Mouse (Mus musculus): ENCODE results near the gene Tmem132c. TPM values are rescaled to one million over a fixed set of nuclear protein-coding genes. Genes with fewer than 3 reads are reported as not detected.
A peak's percentile ranks its signal among the peaks of the same experiment; 100 is the strongest.

Tmem132c gene
- polyA plus RNA-seq, 1 experiment from 2014 or later: 11.9 TPM

GRCm38 (mm10) chr5:127242763-127243160 lies 1.2 kb downstream of the Tmem132c start:
- Histone ChIP-seq H3K4me3 (peak overlapping the region; percentile 81), H3K4me1 (peaks cover 23% of the 10 kb centered on the region), H3K27ac (peak overlapping the region; percentile 74), H3K9me3 (peaks cover 5% of the 10 kb centered on the region; the same call in 1 of the 2 replicates), H3K27me3 (ENCODE audit: insufficient read depth, poor library complexity, severe bottlenecking) (peaks cover 56% of the 10 kb centered on the region), H3K36me3 (no peaks in the 10 kb centered on the region)
- DNase-seq (ENCODE audit: low spot score): no peak
- WGBS: 1% methylated on average over 13 of the region's 13 CpGs

- peaks cover 5% of the 10 kb centered on the region; the same call in 1 of the 2 replicates for H3K9me3 ChIP-seq
- DNase-seq (ENCODE audit: low spot score): no peak
- H3K27ac ChIP-seq: no peak overlapping the region
- no peaks in the 10 kb centered on the region for H3K36me3 ChIP-seq
- H3K4me3 ChIP-seq: peak overlapping the region; percentile 81
- WGBS: 2% methylated on average over 16 of the region's 16 CpGs
- H3K4me1 ChIP-seq: peaks cover 23% of the 10 kb centered on the region
- peaks cover 56% of the 10 kb centered on the region for H3K27me3 ChIP-seq (ENCODE audit: insufficient read depth, poor library complexity, severe bottlenecking)
Observed at GRCm38 (mm10) chr5:127243209-127243608, 1.6 kb downstream of the Tmem132c start.

- Histone ChIP-seq H3K4me1 (peaks cover 23% of the 10 kb centered on the region), H3K9me3 (peaks cover 5% of the 10 kb centered on the region; the same call in 1 of the 2 replicates), H3K27ac (no peak overlapping the region), H3K4me3 (peak overlapping the region; percentile 81), H3K27me3 (ENCODE audit: insufficient read depth, poor library complexity, severe bottlenecking) (peaks cover 56% of the 10 kb centered on the region), H3K36me3 (no peaks in the 10 kb centered on the region)
- WGBS: 8% methylated on average over 13 of the region's 13 CpGs
- DNase-seq (ENCODE audit: low spot score): no peak
Observed at GRCm38 (mm10) chr5:127243611-127244010, 2.0 kb downstream of the Tmem132c start.

GRCm38 (mm10) chr5:127253263-127253662 lies 11.7 kb downstream of the Tmem132c start:
- DNase-seq (ENCODE audit: low spot score): no peak
- H3K36me3 ChIP-seq: no peaks in the 10 kb centered on the region
- 0 out of 2 replicates have a peak, but pooled peaks cover 4% of the 10 kb centered on the region for H3K9me3 ChIP-seq
- H3K4me1 ChIP-seq: no peaks in the 10 kb centered on the region
- WGBS: 65% methylated on average over 2 of the region's 2 CpGs
- H3K27ac ChIP-seq: no peak overlapping the region
- no peak overlapping the region for H3K4me3 ChIP-seq
- no peaks in the 10 kb centered on the region for H3K27me3 ChIP-seq (ENCODE audit: insufficient read depth, poor library complexity, severe bottlenecking)

- H3K36me3 ChIP-seq: no peaks in the 10 kb centered on the region
- no peaks in the 10 kb centered on the region for H3K4me1 ChIP-seq
- H3K4me3 ChIP-seq: no peak overlapping the region
- 69% methylated on average over 11 of the region's 11 CpGs for WGBS
- DNase-seq (ENCODE audit: low spot score): no peak
- H3K27me3 ChIP-seq (ENCODE audit: insufficient read depth, poor library complexity, severe bottlenecking): no peaks in the 10 kb centered on the region
- 0 out of 2 replicates have a peak, but pooled peaks cover 4% of the 10 kb centered on the region for H3K9me3 ChIP-seq
- no peak overlapping the region for H3K27ac ChIP-seq
Observed at GRCm38 (mm10) chr5:127256947-127257610, 15.5 kb downstream of the Tmem132c start.

GRCm38 (mm10) chr5:127262136-127262535 lies 20.5 kb downstream of the Tmem132c start:
- 78% methylated on average over 5 of the region's 5 CpGs for WGBS
- no peaks in the 10 kb centered on the region for H3K36me3 ChIP-seq
- no peaks in the 10 kb centered on the region for H3K4me1 ChIP-seq
- no peak overlapping the region for H3K4me3 ChIP-seq
- no peaks in the 10 kb centered on the region for H3K9me3 ChIP-seq
- no peak overlapping the region for H3K27ac ChIP-seq
- H3K27me3 ChIP-seq (ENCODE audit: insufficient read depth, poor library complexity, severe bottlenecking): no peaks in the 10 kb centered on the region
- no peak for DNase-seq (ENCODE audit: low spot score)

- Histone ChIP-seq H3K27me3 (ENCODE audit: insufficient read depth, poor library complexity, severe bottlenecking) (no peaks in the 10 kb centered on the region), H3K9me3 (no peaks in the 10 kb centered on the region), H3K4me1 (no peaks in the 10 kb centered on the region), H3K36me3 (no peaks in the 10 kb centered on the region), H3K4me3 (no peak overlapping the region), H3K27ac (no peak overlapping the region)
- 49% methylated on average over 3 of the region's 3 CpGs for WGBS
- no peak for DNase-seq (ENCODE audit: low spot score)
Observed at GRCm38 (mm10) chr5:127271145-127271544, 29.5 kb downstream of the Tmem132c start.

GRCm38 (mm10) chr5:127279462-127279861 lies 37.9 kb downstream of the Tmem132c start:
- Histone ChIP-seq H3K9me3 (no peaks in the 10 kb centered on the region), H3K27ac (no peak overlapping the region), H3K4me1 (peaks cover 20% of the 10 kb centered on the region; the same call in 1 of the 2 replicates), H3K36me3 (no peaks in the 10 kb centered on the region), H3K27me3 (ENCODE audit: insufficient read depth, poor library complexity, severe bottlenecking) (no peaks in the 10 kb centered on the region), H3K4me3 (no peak overlapping the region)
- WGBS: 79% methylated on average over 9 of the region's 9 CpGs
- DNase-seq (ENCODE audit: low spot score): no peak

GRCm38 (mm10) chr5:127281186-127281585 lies 39.6 kb downstream of the Tmem132c start:
- 55% methylated on average over 4 of the region's 4 CpGs for WGBS
- Histone ChIP-seq H3K36me3 (no peaks in the 10 kb centered on the region), H3K27me3 (ENCODE audit: insufficient read depth, poor library complexity, severe bottlenecking) (no peaks in the 10 kb centered on the region), H3K4me1 (peaks cover 20% of the 10 kb centered on the region; the same call in 1 of the 2 replicates), H3K4me3 (no peak overlapping the region), H3K27ac (peak overlapping the region; percentile 62), H3K9me3 (no peaks in the 10 kb centered on the region)
- no peak for DNase-seq (ENCODE audit: low spot score)

GRCm38 (mm10) chr5:127282539-127283123 lies 41.0 kb downstream of the Tmem132c start:
- DNase-seq (ENCODE audit: low spot score): no peak
- H3K27ac ChIP-seq: peak overlapping the region; percentile 56; the same call in 1 of the 2 replicates
- no peak overlapping the region for H3K4me3 ChIP-seq
- no peaks in the 10 kb centered on the region for H3K9me3 ChIP-seq
- no peaks in the 10 kb centered on the region for H3K36me3 ChIP-seq
- peaks cover 20% of the 10 kb centered on the region; the same call in 1 of the 2 replicates for H3K4me1 ChIP-seq
- WGBS: 24% methylated on average over 6 of the region's 6 CpGs
- H3K27me3 ChIP-seq (ENCODE audit: insufficient read depth, poor library complexity, severe bottlenecking): no peaks in the 10 kb centered on the region

GRCm38 (mm10) chr5:127286886-127287285 lies 45.3 kb downstream of the Tmem132c start:
- no peaks in the 10 kb centered on the region for H3K27me3 ChIP-seq (ENCODE audit: insufficient read depth, poor library complexity, severe bottlenecking)
- no peak for DNase-seq (ENCODE audit: low spot score)
- H3K9me3 ChIP-seq: no peaks in the 10 kb centered on the region
- no peaks in the 10 kb centered on the region for H3K36me3 ChIP-seq
- no peak overlapping the region for H3K4me3 ChIP-seq
- no peak overlapping the region for H3K27ac ChIP-seq
- peaks cover 12% of the 10 kb centered on the region for H3K4me1 ChIP-seq
- 79% methylated on average over 5 of the region's 5 CpGs for WGBS

- no peaks in the 10 kb centered on the region for H3K36me3 ChIP-seq
- no peaks in the 10 kb centered on the region for H3K27me3 ChIP-seq (ENCODE audit: insufficient read depth, poor library complexity, severe bottlenecking)
Observed at GRCm38 (mm10) chr5:127289659-127290058, 48.1 kb downstream of the Tmem132c start.

GRCm38 (mm10) chr5:127290461-127291250 lies 49.0 kb downstream of the Tmem132c start:
- H3K9me3 ChIP-seq: no peaks in the 10 kb centered on the region
- no peak overlapping the region for H3K4me3 ChIP-seq
- no peaks in the 10 kb centered on the region for H3K27me3 ChIP-seq (ENCODE audit: insufficient read depth, poor library complexity, severe bottlenecking)
- H3K36me3 ChIP-seq: no peaks in the 10 kb centered on the region
- H3K4me1 ChIP-seq: peaks cover 7% of the 10 kb centered on the region; the same call in 1 of the 2 replicates
- DNase-seq (ENCODE audit: low spot score): no peak
- WGBS: 76% methylated on average over 17 of the region's 17 CpGs
- H3K27ac ChIP-seq: no peak overlapping the region

More at GRCm38 (mm10) chr5:127289659-127290058, 48.1 kb downstream of the Tmem132c start:
- 90% methylated on average over 8 of the region's 8 CpGs for WGBS
- Histone ChIP-seq H3K4me1 (peaks cover 3% of the 10 kb centered on the region; the same call in 1 of the 2 replicates), H3K9me3 (no peaks in the 10 kb centered on the region), H3K27ac (no peak overlapping the region), H3K4me3 (no peak overlapping the region)
- no peak for DNase-seq (ENCODE audit: low spot score)

Data from heart, embryonic 10.5 days (tissue).